Mouse (Mus musculus) bone marrow macrophage, adult 2 months (primary cell): ENCODE measurements around the gene Syn3. TPM values are rescaled to one million over a fixed set of nuclear protein-coding genes. Genes with fewer than 3 reads are reported as not detected.

Source experiments
- H3K27ac ChIP-seq: 2 replicates; pipeline ENCODE4 v1.5.1; 2012; ENCODE audit warnings: low read depth, low read length; ENCODE audit not compliant: insufficient read depth
- H3K4me1 ChIP-seq: 2 replicates; pipeline ENCODE4 v1.6.1; 2012; ENCODE audit warnings: low read length; ENCODE audit not compliant: control insufficient read depth, insufficient read depth
- H3K4me3 ChIP-seq: 2 replicates; pipeline ENCODE4 v1.5.1; 2012; ENCODE audit warnings: mild to moderate bottlenecking, low read length, moderate library complexity; ENCODE audit not compliant: insufficient read depth
- CTCF ChIP-seq: IDR thresholded peaks from 2 replicates; pipeline ENCODE4 v1.5.1; 2012; ENCODE audit warnings: low read depth, mild to moderate bottlenecking, low read length, moderate library complexity
- POLR2A ChIP-seq: IDR thresholded peaks from 2 replicates; pipeline ENCODE4 v1.6.1; 2012; ENCODE audit warnings: mild to moderate bottlenecking, low read depth, low read length, borderline replicate concordance
- polyA plus RNA-seq: library from polyadenylated mRNA; stranded (reverse); fragments of >200 nt; gene quantifications from 2 replicates; pipeline ENCODE4 v1.2.4, GENCODE M21; 2012; ENCODE audit not compliant: missing spikeins, insufficient read depth, insufficient read length

Syn3 gene
- polyA plus RNA-seq, 1 experiment = not detected

DNA sequence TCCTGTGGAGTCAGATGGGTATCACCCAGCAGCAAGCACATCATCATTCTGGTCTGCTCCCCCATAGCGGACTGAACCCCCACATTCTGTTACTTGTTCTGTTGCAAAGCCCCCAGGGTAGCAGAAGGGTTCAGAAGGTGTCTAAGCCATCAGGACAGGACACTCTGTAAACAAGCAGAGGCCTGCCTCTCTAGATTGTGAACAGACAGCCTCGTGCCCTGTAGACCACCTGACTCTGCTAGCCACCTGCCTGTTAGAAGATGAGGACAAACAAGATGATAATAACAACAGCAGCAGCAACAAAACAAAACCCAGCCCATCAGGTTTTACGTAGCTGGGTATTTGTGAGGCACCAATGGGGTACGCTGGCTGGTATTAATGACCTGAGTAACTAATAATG is 156.5 kb downstream of the Syn3 start:
- no peak overlapping the region for H3K27ac ChIP-seq
- no peak overlapping the region for H3K4me3 ChIP-seq
- no peaks in the 10 kb centered on the region for H3K4me1 ChIP-seq
- TF ChIP-seq CTCF (no peak), POLR2A (no peak)

DNA sequence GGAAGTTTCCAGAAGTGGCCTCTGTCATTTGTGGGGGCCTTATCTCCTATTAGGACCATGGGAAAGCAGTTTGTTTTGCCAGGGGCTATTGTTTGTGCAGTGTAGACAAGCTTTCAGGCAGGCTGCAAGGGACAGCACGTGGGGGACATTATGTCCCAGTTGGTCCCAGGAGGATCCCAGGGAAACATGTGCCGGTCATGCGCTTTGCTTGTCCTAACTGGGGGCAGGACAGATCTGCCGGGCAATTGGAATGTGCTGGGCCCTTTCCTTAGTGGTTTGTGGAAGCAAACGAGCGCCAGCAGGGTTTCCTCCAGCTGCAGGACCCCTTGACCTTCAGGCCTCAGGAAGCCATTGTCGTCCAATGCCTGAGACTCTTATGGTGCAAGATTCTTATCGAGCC is 157.1 kb downstream of the Syn3 start:
- TF ChIP-seq POLR2A (no peak), CTCF (no peak)
- Histone ChIP-seq H3K4me3 (no peak overlapping the region), H3K27ac (no peak overlapping the region), H3K4me1 (no peaks in the 10 kb centered on the region)

DNA sequence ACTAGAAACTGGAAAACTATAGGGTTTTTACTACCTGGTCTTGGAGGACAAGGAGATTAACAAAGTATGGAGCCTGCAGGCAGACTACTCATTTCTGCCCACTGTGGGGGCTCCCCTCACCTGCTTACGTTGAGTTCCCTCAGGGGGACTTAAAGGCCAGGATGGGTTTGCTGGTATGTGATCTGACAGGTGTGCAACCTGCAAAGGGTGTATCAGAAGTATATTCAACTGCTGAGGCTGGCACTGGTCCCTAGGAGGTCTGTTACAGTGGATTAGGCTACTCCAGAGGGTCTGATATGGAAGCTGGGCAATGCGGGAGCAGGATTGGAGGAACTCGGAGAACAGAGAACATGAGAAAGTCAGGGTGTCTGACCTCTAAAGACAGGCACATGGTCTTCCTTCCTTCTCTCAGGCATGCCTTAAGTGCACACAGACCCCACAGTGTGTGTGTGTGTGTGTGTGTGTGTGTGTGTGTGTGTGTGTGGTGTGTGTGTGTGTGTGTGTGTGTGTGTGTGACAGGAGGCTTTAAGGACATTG is 157.6 kb downstream of the Syn3 start:
- no peak for TF ChIP-seq POLR2A
- TF ChIP-seq CTCF = no peak
- no peak overlapping the region for H3K4me3 ChIP-seq
- H3K27ac ChIP-seq = no peak overlapping the region
- no peaks in the 10 kb centered on the region for H3K4me1 ChIP-seq

DNA sequence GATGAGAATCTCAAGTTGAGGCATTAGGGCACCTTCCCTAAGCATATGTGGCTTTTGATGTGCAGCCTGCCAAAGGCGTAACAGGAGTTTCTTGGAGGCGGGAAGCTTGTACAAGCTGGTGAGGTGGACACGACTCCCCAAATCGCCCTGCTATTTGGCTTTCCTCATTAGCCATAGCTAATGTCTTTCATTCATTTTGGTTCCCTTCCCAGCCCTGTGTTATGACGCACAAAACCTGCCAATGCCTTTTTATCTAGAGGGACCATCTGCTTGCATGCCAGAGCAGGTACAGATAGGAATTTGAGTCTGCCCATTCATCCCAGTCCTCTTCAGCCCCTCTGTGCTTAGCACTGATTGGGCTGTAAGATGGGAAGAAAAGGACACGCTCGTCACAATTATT is 158.3 kb downstream of the Syn3 start:
- H3K4me1 ChIP-seq = no peaks in the 10 kb centered on the region
- H3K27ac ChIP-seq = no peak overlapping the region
- TF ChIP-seq POLR2A (no peak), CTCF (no peak)
- no peak overlapping the region for H3K4me3 ChIP-seq

DNA sequence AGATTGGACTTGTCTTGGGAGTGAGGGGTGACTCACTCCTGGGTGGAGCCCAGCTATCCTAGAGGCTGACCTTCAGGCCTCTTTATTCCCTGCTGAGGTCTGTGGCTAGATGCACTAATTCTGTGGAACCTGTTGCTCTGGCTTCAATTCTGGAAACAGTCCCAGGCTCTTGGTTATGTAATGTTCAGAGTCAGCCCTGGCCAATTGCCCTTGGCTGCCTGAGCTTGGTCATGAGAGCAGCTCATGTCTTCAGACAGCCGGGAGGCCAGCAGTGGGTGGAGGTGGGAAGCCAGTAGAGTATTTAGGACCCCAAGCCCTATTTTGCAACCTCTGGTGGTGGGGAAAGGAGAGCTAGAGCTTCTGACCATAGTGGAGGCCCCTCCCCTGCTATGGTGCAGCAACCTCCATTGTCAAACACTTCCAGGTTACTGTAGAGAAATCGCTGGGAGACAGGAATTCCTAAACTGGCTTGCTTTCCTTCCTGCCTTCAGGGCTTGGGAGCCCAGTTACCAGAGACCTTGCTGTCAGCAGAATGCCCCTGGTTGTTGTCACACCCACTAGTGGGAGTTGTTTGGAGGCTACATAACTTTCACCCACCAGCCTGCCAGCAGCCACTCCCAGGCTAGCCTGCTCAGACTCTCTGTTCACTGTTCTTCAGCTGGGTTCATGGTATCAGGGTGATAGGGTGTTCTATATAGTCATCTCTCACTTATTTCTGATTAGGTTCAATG is 158.9 kb downstream of the Syn3 start:
- TF ChIP-seq POLR2A (no peak), CTCF (no peak)
- H3K4me1 ChIP-seq = no peaks in the 10 kb centered on the region

DNA sequence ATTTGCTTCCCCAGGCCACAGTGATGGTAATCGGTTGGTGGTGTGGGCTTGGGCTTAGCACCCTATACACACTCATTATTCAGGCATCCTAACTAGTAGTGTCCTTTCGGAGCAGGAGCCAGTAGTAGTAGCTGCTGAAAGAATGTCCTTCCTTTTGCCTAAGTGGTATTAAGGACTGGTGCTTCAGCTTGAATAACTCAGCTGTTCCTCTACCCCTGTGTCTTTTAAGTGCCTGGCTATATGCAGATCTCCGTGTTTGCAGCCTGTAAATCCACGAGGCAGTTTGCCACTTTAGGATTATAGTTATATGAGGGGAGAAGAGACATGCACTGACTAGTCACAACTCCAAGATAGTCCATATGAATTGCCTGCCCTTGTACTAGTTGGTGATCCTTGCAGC is 159.6 kb downstream of the Syn3 start:
- Histone ChIP-seq H3K4me1 (no peaks in the 10 kb centered on the region), H3K27ac (no peak overlapping the region), H3K4me3 (no peak overlapping the region)
- TF ChIP-seq POLR2A = no peak
- no peak for TF ChIP-seq CTCF

More for the DNA sequence above, 158.9 kb downstream of the Syn3 start:
- Histone ChIP-seq H3K4me3 (no peak overlapping the region), H3K27ac (no peak overlapping the region)

DNA sequence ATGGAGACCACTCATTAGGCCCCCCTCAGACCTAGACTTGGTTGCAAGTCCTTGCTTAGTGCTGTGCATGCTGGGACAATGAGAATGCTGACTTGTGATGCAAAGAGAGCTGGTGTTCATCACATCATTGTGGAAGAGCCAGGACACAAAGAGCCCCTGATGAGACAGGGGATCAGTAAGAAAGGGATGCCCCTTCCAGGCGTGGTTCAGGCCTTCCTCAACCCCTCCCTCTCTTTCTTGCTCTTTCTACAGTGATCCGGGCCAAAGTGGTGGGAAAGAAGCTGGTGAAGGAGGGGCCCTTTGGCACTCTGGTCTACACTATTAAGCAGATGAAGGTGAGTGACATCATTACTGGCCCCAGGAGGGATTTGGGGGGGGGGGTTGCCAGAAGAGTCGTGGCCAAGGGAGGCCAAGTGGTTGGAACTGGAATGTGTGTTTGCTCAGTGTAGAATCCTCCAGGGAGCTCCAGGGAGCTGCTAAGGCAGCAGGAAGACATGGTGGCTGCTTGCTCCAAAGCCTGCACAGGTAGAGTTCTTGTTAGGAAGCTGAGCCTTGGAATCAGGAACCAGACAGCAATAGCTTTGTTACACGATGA is 160.5 kb downstream of the Syn3 start:
- H3K4me1 ChIP-seq = no peaks in the 10 kb centered on the region
- TF ChIP-seq CTCF = no peak
- TF ChIP-seq POLR2A = no peak
- H3K4me3 ChIP-seq = no peak overlapping the region
- H3K27ac ChIP-seq = no peak overlapping the region

DNA sequence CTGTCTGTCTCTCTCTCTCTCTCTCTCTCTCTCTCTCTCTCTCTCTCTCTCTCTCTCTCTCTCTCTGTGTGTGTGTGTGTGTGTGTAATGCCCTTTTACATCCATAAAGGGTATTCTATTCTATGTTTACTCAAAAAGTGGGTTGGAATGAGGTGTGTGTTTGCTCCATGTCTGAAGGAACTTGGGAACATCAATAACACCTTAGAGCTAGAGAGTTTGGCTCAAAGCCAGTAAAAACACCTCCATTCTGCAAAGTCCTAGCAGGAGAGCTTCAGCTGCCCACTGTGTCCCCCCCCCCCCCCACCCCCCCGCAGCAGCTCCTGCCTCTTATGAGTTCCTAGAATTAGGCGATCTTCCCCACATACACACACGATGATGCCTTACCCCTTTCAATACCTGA is 161.5 kb downstream of the Syn3 start:
- Histone ChIP-seq H3K4me1 (no peaks in the 10 kb centered on the region), H3K4me3 (no peak overlapping the region), H3K27ac (no peak overlapping the region)
- no peak for TF ChIP-seq POLR2A
- no peak for TF ChIP-seq CTCF

DNA sequence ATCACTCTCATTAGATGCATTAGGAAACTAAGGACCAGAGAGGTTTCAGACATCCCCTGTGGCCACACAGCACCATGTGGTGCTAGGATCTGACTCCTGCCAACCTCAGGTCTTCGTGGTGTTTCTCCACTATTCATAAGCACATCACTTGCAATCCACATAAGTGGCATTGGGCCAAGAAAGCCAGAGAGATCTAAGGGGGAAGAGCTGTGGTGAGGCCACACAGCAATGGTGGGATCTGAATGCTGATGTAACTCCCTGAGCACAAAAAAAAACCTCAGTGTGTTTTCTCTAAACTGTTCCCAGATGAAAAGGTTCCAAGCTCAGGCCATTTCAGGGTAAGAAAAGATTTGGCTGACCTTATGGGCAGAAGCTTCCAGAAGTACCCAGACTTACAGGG is 162.2 kb downstream of the Syn3 start:
- no peak overlapping the region for H3K27ac ChIP-seq
- H3K4me1 ChIP-seq = no peaks in the 10 kb centered on the region
- H3K4me3 ChIP-seq = no peak overlapping the region

DNA sequence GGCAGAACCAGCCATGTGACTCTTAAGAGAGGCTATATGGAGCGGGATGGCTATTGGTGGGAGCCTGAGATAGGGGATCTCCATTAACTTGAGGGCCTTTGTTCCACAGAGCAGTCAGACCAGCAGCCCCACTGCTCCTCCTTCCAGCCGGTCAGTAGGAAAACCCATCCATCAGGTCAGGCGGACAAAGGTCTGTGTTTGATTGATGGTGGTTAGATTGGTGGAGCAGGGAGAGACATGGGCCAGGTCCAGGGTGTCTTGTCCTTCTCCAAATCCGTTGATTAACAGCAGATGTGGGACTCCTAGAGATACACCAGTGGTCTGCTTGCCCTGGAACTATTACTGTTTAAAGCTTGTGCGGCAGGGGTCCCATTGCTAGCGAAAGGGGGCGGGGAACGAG is 164.1 kb downstream of the Syn3 start:
- no peak for TF ChIP-seq POLR2A
- TF ChIP-seq CTCF = no peak
- H3K4me1 ChIP-seq = no peaks in the 10 kb centered on the region
- H3K4me3 ChIP-seq = no peak overlapping the region
- no peak overlapping the region for H3K27ac ChIP-seq

More for the DNA sequence above, 162.2 kb downstream of the Syn3 start:
- no peak for TF ChIP-seq POLR2A
- no peak for TF ChIP-seq CTCF
